Mouse (Mus musculus) megakaryocyte, embryonic 14.5 days (primary cell): ENCODE results near the gene Farsa. TPM values are rescaled to one million over a fixed set of nuclear protein-coding genes. Genes with fewer than 3 reads are reported as not detected.

Experiments used
- H3K27me3 ChIP-seq: replicated peaks from 2 replicates; pipeline ENCODE3; 2012; ENCODE audit warnings: inconsistent platforms
- H3K36me3 ChIP-seq: replicated peaks from 2 replicates; pipeline ENCODE3; 2012; ENCODE audit warnings: low read length, inconsistent platforms, mixed read lengths
- H3K4me1 ChIP-seq: 2 replicates; pipeline ENCODE4 v1.6.1; 2012; ENCODE audit warnings: inconsistent platforms
- H3K4me3 ChIP-seq: replicated peaks from 2 replicates; pipeline ENCODE3; 2012; ENCODE audit warnings: moderate library complexity, mild to moderate bottlenecking, inconsistent platforms
- H3K9me3 ChIP-seq: 2 replicates; pipeline ENCODE4 v1.6.1; 2012; ENCODE audit warnings: inconsistent platforms
- FLI1 ChIP-seq: IDR thresholded peaks from 2 replicates; pipeline ENCODE4 v1.6.1; 2012; ENCODE audit warnings: low read length, inconsistent platforms, mixed read lengths
- GATA1 ChIP-seq: IDR thresholded peaks from 3 replicates; pipeline ENCODE4 v1.6.1; 2012; ENCODE audit warnings: mixed read lengths, low read length, inconsistent platforms, borderline replicate concordance
- polyA plus RNA-seq: library from polyadenylated mRNA; stranded (reverse); fragments of >175 nt; gene quantifications from 2 replicates; pipeline ENCODE4 v1.2.3, GENCODE M21; 2012; ENCODE audit warnings: low replicate concordance; ENCODE audit not compliant: insufficient read depth

The Farsa gene
- polyA plus RNA-seq, 1 experiment, result 64.8 TPM

DNA sequence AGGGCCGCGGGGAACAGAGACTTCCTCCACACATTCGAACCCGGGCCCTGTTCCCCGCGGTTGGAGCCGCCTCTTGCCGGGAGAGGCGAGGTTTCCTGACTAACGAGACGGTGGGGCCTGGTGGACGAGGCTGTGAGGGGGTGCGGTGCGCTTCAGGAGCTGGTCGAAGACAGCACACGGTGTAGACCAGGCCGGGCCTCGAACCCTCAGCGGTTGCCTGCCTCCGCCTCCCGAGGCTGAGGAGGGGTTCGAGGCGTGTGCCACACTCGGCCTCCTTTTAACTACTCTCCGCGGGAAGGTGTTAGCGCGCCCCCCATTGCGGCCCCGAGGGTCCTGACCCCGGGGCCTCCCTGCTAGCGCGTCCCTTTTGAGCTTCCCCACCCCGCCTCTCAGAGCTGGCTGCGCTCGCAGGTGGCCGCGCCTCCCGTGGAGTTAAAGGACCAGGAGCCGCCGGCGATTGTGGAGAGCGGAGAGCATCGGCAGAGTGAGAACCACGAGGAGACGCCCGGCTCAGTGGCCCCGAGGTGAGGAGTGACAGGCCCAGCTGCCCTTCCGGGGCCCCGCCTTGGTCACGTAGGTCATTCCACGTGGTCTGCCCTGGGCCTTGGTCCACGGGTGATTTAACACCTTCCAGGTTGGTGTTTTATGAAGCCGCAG is 15.6 kb downstream of the Farsa start:
- H3K27me3 ChIP-seq, result no peaks in the 10 kb centered on the region
- peaks cover 19% of the 10 kb centered on the region for H3K4me1 ChIP-seq
- H3K4me3 ChIP-seq, result peak overlapping the region; percentile 93
- no peak for TF ChIP-seq GATA1
- TF ChIP-seq FLI1, result no peak
- no peaks in the 10 kb centered on the region for H3K9me3 ChIP-seq
- peaks cover 37% of the 10 kb centered on the region for H3K36me3 ChIP-seq

- peak overlapping the region; percentile 93 for H3K4me3 ChIP-seq
- H3K27me3 ChIP-seq, result no peaks in the 10 kb centered on the region
- TF ChIP-seq GATA1, result no peak
- TF ChIP-seq FLI1, result no peak
- peaks cover 19% of the 10 kb centered on the region for H3K4me1 ChIP-seq
- peaks cover 35% of the 10 kb centered on the region for H3K36me3 ChIP-seq
- H3K9me3 ChIP-seq, result no peaks in the 10 kb centered on the region
Measured at GRCm38 (mm10) chr8:84873016-84873415, 16.2 kb downstream of the Farsa start.

DNA sequence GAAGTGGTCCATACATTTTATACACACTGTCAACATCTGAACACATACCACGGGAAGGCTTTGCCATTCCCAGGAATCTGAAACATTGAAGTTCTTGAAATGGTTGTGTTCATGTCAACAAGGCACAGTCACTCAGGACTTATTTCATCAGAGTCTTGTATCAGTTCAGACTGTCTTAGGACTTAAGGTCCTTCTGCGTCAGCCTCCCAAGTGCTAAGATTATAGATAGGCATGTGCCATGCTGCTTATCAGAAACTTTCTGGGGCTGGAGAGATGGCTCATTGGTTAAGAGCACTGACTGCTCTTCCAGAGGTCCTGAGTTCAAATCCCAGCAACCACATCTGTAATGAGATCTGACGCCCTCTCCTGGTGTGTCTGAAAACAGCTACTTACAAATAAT is 17.6 kb downstream of the Farsa start:
- TF ChIP-seq FLI1 (no peak), GATA1 (no peak)
- Histone ChIP-seq H3K4me1 (peaks cover 19% of the 10 kb centered on the region), H3K9me3 (no peaks in the 10 kb centered on the region), H3K36me3 (peaks cover 22% of the 10 kb centered on the region), H3K27me3 (no peaks in the 10 kb centered on the region), H3K4me3 (no peak overlapping the region)

DNA sequence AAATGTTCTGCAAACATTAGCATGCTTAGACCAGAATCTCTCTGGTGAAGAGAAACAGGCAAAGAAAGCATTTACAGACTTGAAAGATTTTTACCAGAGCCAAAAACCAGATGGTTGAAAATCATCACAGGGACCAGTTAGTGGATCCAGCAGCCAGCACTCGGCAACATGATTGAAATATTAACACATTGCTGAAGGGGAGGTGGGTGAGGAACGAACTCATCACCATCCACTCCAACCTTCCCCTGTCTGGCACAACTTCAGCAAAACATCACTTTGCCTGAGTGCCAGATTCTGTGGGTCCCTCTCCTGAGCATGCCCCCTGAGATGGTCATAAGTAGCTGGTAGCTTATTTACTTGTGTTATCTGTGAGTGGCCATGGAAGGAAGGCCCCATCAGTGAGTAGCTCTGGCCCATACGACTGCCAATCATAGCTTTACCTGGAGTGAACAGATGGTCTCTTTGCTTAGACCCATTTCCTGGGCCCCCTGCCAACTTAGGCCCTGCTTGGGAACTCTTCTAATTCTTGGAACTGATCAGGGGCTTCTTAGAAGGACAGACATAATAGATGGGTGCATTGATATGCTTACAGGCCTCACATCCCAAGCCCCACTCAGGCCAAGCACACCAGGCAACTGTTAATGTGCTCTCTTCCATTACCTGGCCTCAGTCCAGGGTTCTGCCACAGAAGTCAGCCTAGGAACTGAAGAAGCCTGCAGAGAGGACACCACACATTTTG is 20.7 kb downstream of the Farsa start:
- H3K27me3 ChIP-seq, result no peaks in the 10 kb centered on the region
- no peak overlapping the region for H3K4me3 ChIP-seq
- peaks cover 6% of the 10 kb centered on the region for H3K4me1 ChIP-seq
- TF ChIP-seq FLI1 (no peak), GATA1 (no peak)
- no peaks in the 10 kb centered on the region for H3K9me3 ChIP-seq
- H3K36me3 ChIP-seq, result peaks cover 10% of the 10 kb centered on the region

DNA sequence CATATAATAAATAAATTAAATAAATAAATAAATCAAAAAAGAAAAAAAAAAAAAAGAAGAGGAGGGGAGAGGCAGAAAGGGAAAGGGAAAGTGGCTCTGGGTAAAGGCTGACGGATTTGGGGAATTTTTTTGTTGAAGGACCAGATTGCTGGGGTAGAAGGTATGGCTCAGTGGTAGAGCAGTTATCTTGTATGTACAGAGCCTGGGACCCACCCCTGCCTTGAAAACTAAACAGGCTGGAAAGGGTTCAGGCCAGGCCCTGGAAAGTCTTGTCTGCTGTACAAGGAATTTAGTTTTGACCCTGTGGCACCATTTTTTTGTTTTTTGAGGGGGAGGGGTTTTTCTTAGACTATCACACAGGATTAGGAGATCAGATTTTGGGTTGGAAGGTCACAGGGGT is 22.1 kb downstream of the Farsa start:
- no peaks in the 10 kb centered on the region for H3K9me3 ChIP-seq
- H3K36me3 ChIP-seq, result peaks cover 14% of the 10 kb centered on the region

GRCm38 (mm10) chr8:84884728-84885127 is 27.9 kb downstream of the Farsa start:
- H3K9me3 ChIP-seq, result no peaks in the 10 kb centered on the region
- H3K27me3 ChIP-seq, result no peaks in the 10 kb centered on the region
- no peak for TF ChIP-seq FLI1
- TF ChIP-seq GATA1, result no peak
- H3K36me3 ChIP-seq, result peaks cover 53% of the 10 kb centered on the region
- no peak overlapping the region for H3K4me3 ChIP-seq
- H3K4me1 ChIP-seq, result peaks cover 7% of the 10 kb centered on the region

More for the DNA sequence above, 22.1 kb downstream of the Farsa start:
- no peak for TF ChIP-seq GATA1
- no peak for TF ChIP-seq FLI1
- Histone ChIP-seq H3K27me3 (no peaks in the 10 kb centered on the region), H3K4me1 (no peaks in the 10 kb centered on the region; the same call in 1 of the 2 replicates), H3K4me3 (no peak overlapping the region)

DNA sequence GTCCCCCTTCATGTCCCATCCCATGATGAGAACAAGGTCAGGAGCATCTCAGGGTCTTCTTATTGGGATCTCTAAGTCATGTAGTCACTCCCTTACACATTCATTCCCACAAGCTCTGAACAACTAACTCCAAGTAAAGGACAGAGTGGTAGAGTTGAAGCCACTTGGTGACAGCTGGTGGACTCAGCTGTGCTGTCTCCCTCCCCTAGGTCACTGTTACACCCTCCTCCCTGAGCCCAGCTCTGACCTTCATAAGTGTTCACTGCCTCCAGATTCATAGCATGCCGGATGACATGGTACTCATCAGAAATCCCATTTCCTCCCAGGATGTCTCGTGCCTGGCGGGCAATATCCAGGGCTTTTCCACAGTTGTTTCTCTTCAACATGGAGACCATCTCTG is 31.5 kb downstream of the Farsa start:
- no peaks in the 10 kb centered on the region for H3K9me3 ChIP-seq
- H3K36me3 ChIP-seq, result peaks cover 64% of the 10 kb centered on the region
- TF ChIP-seq FLI1 (no peak), GATA1 (no peak)
- no peak overlapping the region for H3K4me3 ChIP-seq
- peaks cover 19% of the 10 kb centered on the region for H3K4me1 ChIP-seq
- no peaks in the 10 kb centered on the region for H3K27me3 ChIP-seq

DNA sequence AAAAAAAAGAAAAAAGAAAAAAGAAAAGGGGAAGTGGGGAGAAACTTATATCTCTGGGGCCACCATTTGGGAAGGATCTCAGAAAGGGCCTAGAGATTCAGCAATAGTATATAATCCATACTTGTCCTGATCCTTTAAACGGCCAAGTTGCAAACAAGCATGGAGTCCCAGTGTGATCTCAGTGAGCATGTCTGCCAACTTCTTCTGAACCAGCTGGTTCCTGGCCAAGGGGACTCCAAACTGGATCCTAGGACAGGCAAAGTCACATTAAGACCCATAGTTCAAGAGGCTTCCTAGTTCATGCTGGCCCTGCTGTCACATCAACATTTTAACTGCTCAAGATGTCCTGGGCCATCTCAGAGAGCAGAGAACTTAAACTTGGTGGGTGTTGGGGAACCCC is 32.4 kb downstream of the Farsa start:
- Histone ChIP-seq H3K36me3 (peaks cover 60% of the 10 kb centered on the region), H3K27me3 (no peaks in the 10 kb centered on the region), H3K4me3 (no peak overlapping the region), H3K9me3 (no peaks in the 10 kb centered on the region), H3K4me1 (peaks cover 27% of the 10 kb centered on the region)
- TF ChIP-seq FLI1 (no peak), GATA1 (no peak)

DNA sequence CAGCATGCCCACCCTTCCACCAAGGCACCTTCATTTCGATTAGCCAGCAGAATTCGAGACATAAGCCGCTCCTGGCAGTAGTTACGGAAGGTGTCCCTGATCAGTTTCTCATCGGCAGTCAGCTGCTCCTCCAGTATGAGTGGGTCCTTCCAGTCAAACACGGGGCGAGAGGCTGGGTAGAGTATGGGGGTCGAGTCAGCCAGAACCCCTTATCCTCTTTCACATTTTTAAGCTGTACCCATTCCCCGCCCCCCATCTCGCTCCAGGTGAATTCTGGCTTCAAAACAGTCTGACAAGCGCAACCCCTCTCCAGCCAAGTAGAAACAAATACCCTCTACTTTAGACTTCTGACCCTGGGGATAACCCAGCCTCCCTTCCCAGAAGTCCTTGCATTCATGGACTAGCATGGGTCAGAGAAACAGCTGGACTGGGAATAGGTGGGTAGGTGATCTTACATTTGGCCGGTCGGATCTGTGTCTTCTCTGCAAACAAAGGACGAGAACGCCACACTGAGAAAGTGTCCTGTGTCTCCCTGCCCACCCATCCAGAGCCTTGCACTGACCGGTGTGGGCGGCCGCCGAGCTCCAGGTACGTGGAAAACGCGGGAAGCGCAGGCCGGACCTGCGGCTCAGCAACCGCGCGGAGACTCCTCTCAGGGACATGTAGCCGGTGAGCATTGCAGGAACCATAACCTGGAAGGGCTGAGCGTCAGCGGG is 36.4 kb downstream of the Farsa start:
- peaks cover 29% of the 10 kb centered on the region for H3K4me1 ChIP-seq
- H3K9me3 ChIP-seq, result no peaks in the 10 kb centered on the region
- no peak for TF ChIP-seq FLI1
- TF ChIP-seq GATA1, result no peak
- H3K36me3 ChIP-seq, result peaks cover 27% of the 10 kb centered on the region
- no peaks in the 10 kb centered on the region for H3K27me3 ChIP-seq
- peak overlapping the region; percentile 98 for H3K4me3 ChIP-seq

- H3K4me1 ChIP-seq, result peaks cover 29% of the 10 kb centered on the region
- no peak for TF ChIP-seq GATA1
- H3K9me3 ChIP-seq, result no peaks in the 10 kb centered on the region
- H3K27me3 ChIP-seq, result no peaks in the 10 kb centered on the region
- H3K36me3 ChIP-seq, result peaks cover 21% of the 10 kb centered on the region
- peak within 1 kb of the TSS; percentile 98 for H3K4me3 ChIP-seq
Measured at GRCm38 (mm10) chr8:84893709-84894134, 36.9 kb downstream of the Farsa start, which contains the start of gene Gcdh. Gcdh (minus strand) TSS chr8:84893921.
